Mouse (Mus musculus) heart, adult 2 months (tissue): ENCODE measurements around the gene Tspan33.

Experiments used
- CTCF ChIP-seq: fragments of 200-600 bp; IDR thresholded peaks from 2 replicates; pipeline ENCODE4 v1.8.1; 2022; ENCODE audit warnings: antibody characterized with exemption, mild to moderate bottlenecking, moderate library complexity
- POLR2A ChIP-seq: fragments of 200-500 bp; IDR thresholded peaks from 2 replicates; pipeline ENCODE4 v1.6.1; 2011; ENCODE audit warnings: mild to moderate bottlenecking, low read depth, low read length, control low read depth; ENCODE audit not compliant: insufficient read depth

DNA sequence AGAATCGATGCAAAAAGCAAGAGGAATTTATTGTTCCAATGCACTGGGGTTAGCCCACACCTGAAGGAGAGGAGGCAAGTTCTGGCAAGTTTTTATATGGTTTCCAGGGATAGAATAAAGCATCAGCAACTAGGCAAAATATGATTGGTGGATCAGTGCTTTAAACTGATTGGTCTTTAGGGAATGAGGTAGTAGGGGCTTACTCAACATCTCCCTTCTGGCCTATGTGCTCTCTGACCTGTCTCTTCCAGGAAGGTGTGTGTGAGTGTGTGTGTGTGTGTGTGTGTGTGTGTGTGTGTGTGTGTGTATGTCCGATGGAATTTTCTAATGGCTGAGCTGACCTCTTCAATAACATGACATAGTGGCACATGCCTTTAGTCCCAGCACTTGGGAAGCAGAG is 34.1 kb upstream of the Tspan33 start:
- no peak for TF ChIP-seq CTCF
- TF ChIP-seq POLR2A: no peak
